Mouse (Mus musculus) heart, adult 2 months (tissue): Measurements from ENCODE around the gene Ppt2. TPM values are rescaled to one million over a fixed set of nuclear protein-coding genes. Genes with fewer than 3 reads are reported as not detected.

Experiments used
- DNase-seq, 2 experiments: peaks; one replicate each; pipeline ENCODE4 v3.0.0; 2021
- H3K27ac ChIP-seq: fragments of 200-600 bp; 2 replicates; pipeline ENCODE4 v1.8.1; 2022
- H3K27me3 ChIP-seq: fragments of 200-500 bp; 2 replicates; pipeline ENCODE4 v1.6.1; 2012; ENCODE audit warnings: mild to moderate bottlenecking, low read length, inconsistent platforms, mixed read lengths; ENCODE audit not compliant: control insufficient read depth, insufficient read depth
- H3K36me3 ChIP-seq: fragments of 200-500 bp; 2 replicates; pipeline ENCODE4 v1.6.1; 2012; ENCODE audit warnings: low read length, inconsistent platforms; ENCODE audit not compliant: control insufficient read depth, insufficient read depth
- H3K4me1 ChIP-seq: fragments of 200-500 bp; 2 replicates; pipeline ENCODE4 v1.6.1; 2011; ENCODE audit warnings: low read length; ENCODE audit not compliant: control insufficient read depth, insufficient read depth
- H3K4me3 ChIP-seq: fragments of 200-600 bp; 2 replicates; pipeline ENCODE4 v1.8.1; 2022
- H3K79me2 ChIP-seq: fragments of 200-500 bp; replicated peaks from 2 replicates; pipeline ENCODE4 v1.6.1; 2012; ENCODE audit warnings: mild to moderate bottlenecking, inconsistent platforms, low read length, moderate library complexity, mixed read lengths; ENCODE audit not compliant: control insufficient read depth, insufficient read depth
- H3K9ac ChIP-seq: fragments of 200-500 bp; 2 replicates; pipeline ENCODE4 v1.6.1; 2012; ENCODE audit warnings: low read depth, mild to moderate bottlenecking, control low read depth, inconsistent platforms, low read length, mixed read lengths
- CTCF ChIP-seq: fragments of 200-600 bp; IDR thresholded peaks from 2 replicates; pipeline ENCODE4 v1.8.1; 2022; ENCODE audit warnings: antibody characterized with exemption, mild to moderate bottlenecking, moderate library complexity
- EP300 ChIP-seq: fragments of 200-500 bp; IDR thresholded peaks from 2 replicates; pipeline ENCODE4 v1.6.1; 2011; ENCODE audit warnings: low read depth, low read length, control low read depth; ENCODE audit not compliant: insufficient read depth
- POLR2A ChIP-seq: fragments of 200-500 bp; IDR thresholded peaks from 2 replicates; pipeline ENCODE4 v1.6.1; 2011; ENCODE audit warnings: mild to moderate bottlenecking, low read depth, low read length, control low read depth; ENCODE audit not compliant: insufficient read depth
- WGBS: fragments of 180-500 bp; shearing (Covaris S2); methylation state at CpG from one replicate; pipeline ENCODE4 v1.1.7; 2018; 5-methylcytosine and 5-hydroxymethylcytosine counted together
- intact Hi-C: fragments of 180-260 bp; cut with DNase I; formaldehyde crosslinking; loops from one replicate; pipeline ENCODE4 v1.15.1; 2025
- polyA plus RNA-seq: library from polyadenylated mRNA; depleted of rRNA; stranded (reverse); fragments of >200 nt; gene quantifications from 2 replicates; pipeline ENCODE4 v1.2.3, GENCODE M21; 2012
- total RNA-seq, 2 experiments: library from RNA; stranded (reverse); gene quantifications; 2 replicates each; pipeline ENCODE4 v1.2.3; 2021

Gene Ppt2
- total and polyA plus RNA-seq, 3 experiments: 50.5 to 63.9 (median 53.0) TPM

- no peak for DNase-seq
- peak overlapping the region; percentile 95 for H3K27ac ChIP-seq
- peak overlapping the region; percentile 73 for H3K4me3 ChIP-seq
- H3K4me1 ChIP-seq: peaks cover 4% of the 10 kb centered on the region
- H3K79me2 ChIP-seq: no peaks in the 10 kb centered on the region
- intact Hi-C loops: loop anchor here (2.0 kb wide), 2 partner anchors 19 to 61 kb away; partner anchors contain the start of gene Notch4
- H3K27me3 ChIP-seq: no peaks in the 10 kb centered on the region
- peak overlapping the region; percentile 74 for H3K9ac ChIP-seq
- 50% methylated on average over 16 of the region's 16 CpGs for WGBS
- no peaks in the 10 kb centered on the region for H3K36me3 ChIP-seq
- TF ChIP-seq EP300: no peak
- TF ChIP-seq CTCF: no peak
- TF ChIP-seq POLR2A: no peak
Measured at GRCm38 (mm10) chr17:34626062-34626772, 2.1 kb downstream of the Ppt2 start.

GRCm38 (mm10) chr17:34624981-34625380, 3.3 kb downstream of the Ppt2 start:
- DNase-seq: no peak
- 93% methylated on average over 3 of the region's 3 CpGs for WGBS
- no peak for TF ChIP-seq CTCF
- no peak for TF ChIP-seq POLR2A
- no peak for TF ChIP-seq EP300
- no peaks in the 10 kb centered on the region for H3K27me3 ChIP-seq
- H3K36me3 ChIP-seq: no peaks in the 10 kb centered on the region
- H3K79me2 ChIP-seq: no peaks in the 10 kb centered on the region
- H3K9ac ChIP-seq: no peak overlapping the region
- H3K4me1 ChIP-seq: peaks cover 2% of the 10 kb centered on the region
- no peak overlapping the region for H3K4me3 ChIP-seq
- H3K27ac ChIP-seq: no peak overlapping the region
- intact Hi-C loops: no loop called here

GRCm38 (mm10) chr17:34623161-34623560, 5.1 kb downstream of the Ppt2 start:
- Histone ChIP-seq H3K36me3 (no peaks in the 10 kb centered on the region), H3K27ac (no peak overlapping the region), H3K27me3 (no peaks in the 10 kb centered on the region), H3K4me1 (no peaks in the 10 kb centered on the region; the same call in 1 of the 2 replicates), H3K4me3 (no peak overlapping the region), H3K79me2 (no peaks in the 10 kb centered on the region), H3K9ac (no peak overlapping the region)
- TF ChIP-seq CTCF: peak; percentile 39
- TF ChIP-seq EP300: no peak
- TF ChIP-seq POLR2A: no peak
- intact Hi-C loops: no loop called here
- DNase-seq: no peak
- WGBS: 78% methylated on average over 9 of the region's 9 CpGs

- intact Hi-C loops: no loop called here
- H3K9ac ChIP-seq: no peak overlapping the region
- H3K4me3 ChIP-seq: no peak overlapping the region
- no peaks in the 10 kb centered on the region for H3K79me2 ChIP-seq
- H3K36me3 ChIP-seq: no peaks in the 10 kb centered on the region
- 91% methylated on average over 8 of the region's 8 CpGs for WGBS
- H3K27me3 ChIP-seq: no peaks in the 10 kb centered on the region
- TF ChIP-seq CTCF (no peak), EP300 (no peak), POLR2A (no peak)
- no peak for DNase-seq
- no peak overlapping the region for H3K27ac ChIP-seq
- H3K4me1 ChIP-seq: no peaks in the 10 kb centered on the region
Measured at GRCm38 (mm10) chr17:34621006-34621405, 7.3 kb downstream of the Ppt2 start.

GRCm38 (mm10) chr17:34618999-34619398, 9.3 kb downstream of the Ppt2 start:
- TF ChIP-seq EP300 (0 out of 2 replicates have a peak, but pooled peaks have one; percentile 29), POLR2A (0 out of 2 replicates have a peak, but pooled peaks have one; percentile 12), CTCF (peak; percentile 96)
- Histone ChIP-seq H3K4me3 (no peak overlapping the region), H3K4me1 (no peaks in the 10 kb centered on the region), H3K36me3 (no peaks in the 10 kb centered on the region), H3K27me3 (no peaks in the 10 kb centered on the region), H3K27ac (no peak overlapping the region), H3K79me2 (no peaks in the 10 kb centered on the region), H3K9ac (no peak overlapping the region)
- peak; percentile 67 to 76 for DNase-seq
- intact Hi-C loops: loop anchor here (1.0 to 5.0 kb wide), 3 partner anchors 46 to 179 kb away; no protein-coding TSS in a partner anchor
- WGBS: 13% methylated on average over 6 of the region's 6 CpGs

GRCm38 (mm10) chr17:34615871-34616270, 12.4 kb downstream of the Ppt2 start, which contains the start of gene Egfl8:
Gene Egfl8, minus strand, starts transcription at chr17:34615971.
- DNase-seq: no peak
- Histone ChIP-seq H3K4me1 (no peaks in the 10 kb centered on the region), H3K79me2 (no peaks in the 10 kb centered on the region), H3K36me3 (no peaks in the 10 kb centered on the region), H3K27ac (peak within 1 kb of the TSS; percentile 26), H3K9ac (no peak within 1 kb of the TSS), H3K27me3 (no peaks in the 10 kb centered on the region), H3K4me3 (no peak within 1 kb of the TSS)
- TF ChIP-seq EP300 (no peak), POLR2A (no peak), CTCF (no peak)
- WGBS: 76% methylated on average over 6 of the region's 6 CpGs
- intact Hi-C loops: loop anchor here (5.0 kb wide), 1 partner anchor 59 kb away; no protein-coding TSS in a partner anchor
